Mouse (Mus musculus): ENCODE results near the gene Tmem178b.
A peak's percentile ranks its signal among the peaks of the same experiment; 100 is the strongest.

Gene Tmem178b

GRCm38 (mm10) chr6:39872901-39873591, at the start of gene Tmem178b:
Tmem178b (plus strand) TSS chr6:39873271.
- DNase-seq, result peak in 1 of 2 experiments; percentile 23

GRCm38 (mm10) chr6:39828736-39829135, 44.3 kb upstream of the Tmem178b start:
- no peak for DNase-seq

- DNase-seq, result no peak
These were observed 29.3 kb upstream of the Tmem178b start for GRCm38 (mm10) chr6:39843698-39844342.

GRCm38 (mm10) chr6:39847538-39847937, 25.5 kb upstream of the Tmem178b start:
- no peak for DNase-seq

- no peak for DNase-seq
These were observed 24.3 kb upstream of the Tmem178b start for GRCm38 (mm10) chr6:39848766-39849165.

- no peak for DNase-seq
These were observed 23.4 kb upstream of the Tmem178b start for GRCm38 (mm10) chr6:39849667-39850066.

- DNase-seq, result no peak
These were observed 2.6 kb upstream of the Tmem178b start for GRCm38 (mm10) chr6:39870271-39871135.

GRCm38 (mm10) chr6:39871381-39872305, 1.4 kb upstream of the Tmem178b start:
- DNase-seq, result peak; percentile 44 to 46

- DNase-seq, result no peak
These were observed 668 bp upstream of the Tmem178b start for GRCm38 (mm10) chr6:39872306-39872900.

- DNase-seq, result no peak
These were observed 2.1 kb downstream of the Tmem178b start for GRCm38 (mm10) chr6:39875186-39875585.

- no peak for DNase-seq
These were observed 3.4 kb downstream of the Tmem178b start for GRCm38 (mm10) chr6:39876444-39876843.

- DNase-seq, result no peak
These were observed 17.7 kb downstream of the Tmem178b start for GRCm38 (mm10) chr6:39890811-39891210.

GRCm38 (mm10) chr6:39896500-39896899, 23.4 kb downstream of the Tmem178b start:
- DNase-seq, result no peak

- DNase-seq, result peak in 1 of 2 experiments; percentile 4
These were observed 26.2 kb downstream of the Tmem178b start for GRCm38 (mm10) chr6:39899231-39899630.

GRCm38 (mm10) chr6:39903220-39903773, 30.2 kb downstream of the Tmem178b start:
- no peak for DNase-seq

GRCm38 (mm10) chr6:39903845-39904244, 30.8 kb downstream of the Tmem178b start:
- no peak for DNase-seq

GRCm38 (mm10) chr6:39914956-39915355, 41.9 kb downstream of the Tmem178b start:
- no peak for DNase-seq

- DNase-seq, result no peak
These were observed 42.7 kb downstream of the Tmem178b start for GRCm38 (mm10) chr6:39915636-39916281.

- DNase-seq, result no peak
These were observed 43.4 kb downstream of the Tmem178b start for GRCm38 (mm10) chr6:39916514-39916913.

GRCm38 (mm10) chr6:39917242-39917641, 44.2 kb downstream of the Tmem178b start:
- no peak for DNase-seq

- no peak for DNase-seq
These were observed 44.7 kb downstream of the Tmem178b start for GRCm38 (mm10) chr6:39917729-39918128.
